Mouse (Mus musculus): ENCODE data around the gene Rhbdf1. TPM values are rescaled to one million over a fixed set of nuclear protein-coding genes. Genes with fewer than 3 reads are reported as not detected.

The Rhbdf1 gene
- polyA plus RNA-seq, 1 experiment from 2014 or later, result 60.1 TPM

- peaks cover 7% of the 10 kb centered on the region for H3K4me1 ChIP-seq (ENCODE audit: control insufficient read depth, insufficient read depth, low read length)
- no peak for DNase-seq (ENCODE audit: low spot score)
- 79% methylated on average over 1 of the region's 1 CpGs for WGBS
- no peaks in the 10 kb centered on the region for H3K9me3 ChIP-seq (ENCODE audit: control insufficient read depth, low read length)
- H3K4me2 ChIP-seq (ENCODE audit: low read depth, low read length), result no peak overlapping the region
- H3K36me3 ChIP-seq (ENCODE audit: control insufficient read depth, insufficient read depth, low read length), result peaks cover 46% of the 10 kb centered on the region
- H3K9ac ChIP-seq (ENCODE audit: low read depth, low read length), result no peak overlapping the region
- no peak overlapping the region for H3K4me3 ChIP-seq (ENCODE audit: low read depth, low read length)
- H3K27me3 ChIP-seq (replicated peaks; ENCODE audit: control insufficient read depth, insufficient read depth, low read length), result no peaks in the 10 kb centered on the region
- peak overlapping the region; percentile 49; the same call in 1 of the 2 replicates for H3K27ac ChIP-seq (replicated peaks; ENCODE audit: low read depth, low read length)
- ATAC-seq (ENCODE audit: low read depth), result no peak; the same call in 1 of the 2 replicates
Observed at GRCm38 (mm10) chr11:32244617-32245016, 22.5 kb upstream of the Rhbdf1 start.

GRCm38 (mm10) chr11:32244064-32244463 lies 22.0 kb upstream of the Rhbdf1 start:
- DNase-seq (ENCODE audit: low spot score) (peak; percentile 68), ATAC-seq (ENCODE audit: low read depth) (no peak)
- peaks cover 45% of the 10 kb centered on the region for H3K36me3 ChIP-seq (ENCODE audit: control insufficient read depth, insufficient read depth, low read length)
- 59% methylated on average over 3 of the region's 3 CpGs for WGBS
- no peak overlapping the region for H3K4me2 ChIP-seq (ENCODE audit: low read depth, low read length)
- H3K4me3 ChIP-seq (ENCODE audit: low read depth, low read length), result no peak overlapping the region
- peaks cover 7% of the 10 kb centered on the region for H3K4me1 ChIP-seq (ENCODE audit: control insufficient read depth, insufficient read depth, low read length)
- H3K27ac ChIP-seq (replicated peaks; ENCODE audit: low read depth, low read length), result peak overlapping the region; percentile 50; the same call in 1 of the 2 replicates
- H3K9me3 ChIP-seq (ENCODE audit: control insufficient read depth, low read length), result no peaks in the 10 kb centered on the region
- H3K9ac ChIP-seq (ENCODE audit: low read depth, low read length), result no peak overlapping the region
- no peaks in the 10 kb centered on the region for H3K27me3 ChIP-seq (replicated peaks; ENCODE audit: control insufficient read depth, insufficient read depth, low read length)

- Histone ChIP-seq H3K36me3 (ENCODE audit: control insufficient read depth, insufficient read depth, low read length) (peaks cover 45% of the 10 kb centered on the region), H3K4me2 (ENCODE audit: low read depth, low read length) (no peak overlapping the region), H3K27me3 (replicated peaks; ENCODE audit: control insufficient read depth, insufficient read depth, low read length) (no peaks in the 10 kb centered on the region), H3K4me1 (ENCODE audit: control insufficient read depth, insufficient read depth, low read length) (peaks cover 7% of the 10 kb centered on the region), H3K4me3 (ENCODE audit: low read depth, low read length) (no peak overlapping the region), H3K27ac (replicated peaks; ENCODE audit: low read depth, low read length) (peak overlapping the region; percentile 50; the same call in 1 of the 2 replicates), H3K9ac (ENCODE audit: low read depth, low read length) (no peak overlapping the region), H3K9me3 (ENCODE audit: control insufficient read depth, low read length) (no peaks in the 10 kb centered on the region)
- DNase-seq (ENCODE audit: low spot score) (peak; percentile 34), ATAC-seq (ENCODE audit: low read depth) (0 out of 2 replicates have a peak, but pooled peaks have one; percentile 15)
- 58% methylated on average over 7 of the region's 7 CpGs for WGBS
Observed at GRCm38 (mm10) chr11:32243205-32243955, 21.3 kb upstream of the Rhbdf1 start.

- DNase-seq (ENCODE audit: low spot score) (no peak), ATAC-seq (ENCODE audit: low read depth) (no peak)
- H3K27me3 ChIP-seq (replicated peaks; ENCODE audit: control insufficient read depth, insufficient read depth, low read length), result no peaks in the 10 kb centered on the region
- no peak overlapping the region for H3K27ac ChIP-seq (replicated peaks; ENCODE audit: low read depth, low read length)
- H3K4me1 ChIP-seq (ENCODE audit: control insufficient read depth, insufficient read depth, low read length), result peaks cover 10% of the 10 kb centered on the region
- H3K36me3 ChIP-seq (ENCODE audit: control insufficient read depth, insufficient read depth, low read length), result peaks cover 43% of the 10 kb centered on the region
- no peak overlapping the region for H3K4me2 ChIP-seq (ENCODE audit: low read depth, low read length)
- no peak overlapping the region for H3K9ac ChIP-seq (ENCODE audit: low read depth, low read length)
- no peak overlapping the region for H3K4me3 ChIP-seq (ENCODE audit: low read depth, low read length)
- WGBS, result 89% methylated on average over 3 of the region's 3 CpGs
- H3K9me3 ChIP-seq (ENCODE audit: control insufficient read depth, low read length), result no peaks in the 10 kb centered on the region
Observed at GRCm38 (mm10) chr11:32242209-32242608, 20.1 kb upstream of the Rhbdf1 start.

GRCm38 (mm10) chr11:32241391-32241790 lies 19.3 kb upstream of the Rhbdf1 start:
- Histone ChIP-seq H3K27ac (replicated peaks; ENCODE audit: low read depth, low read length) (no peak overlapping the region), H3K9ac (ENCODE audit: low read depth, low read length) (no peak overlapping the region), H3K27me3 (replicated peaks; ENCODE audit: control insufficient read depth, insufficient read depth, low read length) (no peaks in the 10 kb centered on the region), H3K4me1 (ENCODE audit: control insufficient read depth, insufficient read depth, low read length) (peaks cover 15% of the 10 kb centered on the region), H3K4me3 (ENCODE audit: low read depth, low read length) (no peak overlapping the region), H3K36me3 (ENCODE audit: control insufficient read depth, insufficient read depth, low read length) (peaks cover 36% of the 10 kb centered on the region), H3K9me3 (ENCODE audit: control insufficient read depth, low read length) (no peaks in the 10 kb centered on the region), H3K4me2 (ENCODE audit: low read depth, low read length) (no peak overlapping the region)
- no peak for DNase-seq (ENCODE audit: low spot score)
- no peak for ATAC-seq (ENCODE audit: low read depth)

- H3K4me3 ChIP-seq (ENCODE audit: low read depth, low read length), result no peak overlapping the region
- peak; percentile 61 for DNase-seq (ENCODE audit: low spot score)
- WGBS, result 86% methylated on average over 4 of the region's 5 CpGs
- peaks cover 23% of the 10 kb centered on the region for H3K4me1 ChIP-seq (ENCODE audit: control insufficient read depth, insufficient read depth, low read length)
- H3K9me3 ChIP-seq (ENCODE audit: control insufficient read depth, low read length), result no peaks in the 10 kb centered on the region
- no peak for ATAC-seq (ENCODE audit: low read depth)
- H3K4me2 ChIP-seq (ENCODE audit: low read depth, low read length), result no peak overlapping the region
- no peak overlapping the region for H3K27ac ChIP-seq (replicated peaks; ENCODE audit: low read depth, low read length)
- no peaks in the 10 kb centered on the region for H3K27me3 ChIP-seq (replicated peaks; ENCODE audit: control insufficient read depth, insufficient read depth, low read length)
- H3K36me3 ChIP-seq (ENCODE audit: control insufficient read depth, insufficient read depth, low read length), result peaks cover 36% of the 10 kb centered on the region
- H3K9ac ChIP-seq (ENCODE audit: low read depth, low read length), result no peak overlapping the region
Observed at GRCm38 (mm10) chr11:32238093-32238860, 16.2 kb upstream of the Rhbdf1 start.

GRCm38 (mm10) chr11:32237411-32237795 lies 15.3 kb upstream of the Rhbdf1 start:
- no peak overlapping the region for H3K4me2 ChIP-seq (ENCODE audit: low read depth, low read length)
- H3K4me1 ChIP-seq (ENCODE audit: control insufficient read depth, insufficient read depth, low read length), result peaks cover 22% of the 10 kb centered on the region
- ATAC-seq (ENCODE audit: low read depth) (no peak), DNase-seq (ENCODE audit: low spot score) (no peak)
- no peaks in the 10 kb centered on the region for H3K9me3 ChIP-seq (ENCODE audit: control insufficient read depth, low read length)
- 93% methylated on average over 3 of the region's 3 CpGs for WGBS
- H3K27ac ChIP-seq (replicated peaks; ENCODE audit: low read depth, low read length), result no peak overlapping the region
- H3K36me3 ChIP-seq (ENCODE audit: control insufficient read depth, insufficient read depth, low read length), result peaks cover 45% of the 10 kb centered on the region
- no peaks in the 10 kb centered on the region for H3K27me3 ChIP-seq (replicated peaks; ENCODE audit: control insufficient read depth, insufficient read depth, low read length)
- H3K9ac ChIP-seq (ENCODE audit: low read depth, low read length), result no peak overlapping the region
- no peak overlapping the region for H3K4me3 ChIP-seq (ENCODE audit: low read depth, low read length)

GRCm38 (mm10) chr11:32236712-32237410 lies 14.8 kb upstream of the Rhbdf1 start:
- Histone ChIP-seq H3K9ac (ENCODE audit: low read depth, low read length) (no peak overlapping the region), H3K4me3 (ENCODE audit: low read depth, low read length) (no peak overlapping the region), H3K4me1 (ENCODE audit: control insufficient read depth, insufficient read depth, low read length) (peaks cover 22% of the 10 kb centered on the region), H3K36me3 (ENCODE audit: control insufficient read depth, insufficient read depth, low read length) (peaks cover 47% of the 10 kb centered on the region), H3K27ac (replicated peaks; ENCODE audit: low read depth, low read length) (no peak overlapping the region), H3K27me3 (replicated peaks; ENCODE audit: control insufficient read depth, insufficient read depth, low read length) (no peaks in the 10 kb centered on the region), H3K9me3 (ENCODE audit: control insufficient read depth, low read length) (no peaks in the 10 kb centered on the region), H3K4me2 (ENCODE audit: low read depth, low read length) (no peak overlapping the region)
- 61% methylated on average over 9 of the region's 9 CpGs for WGBS
- ATAC-seq (ENCODE audit: low read depth), result no peak
- DNase-seq (ENCODE audit: low spot score), result peak; percentile 46
